Mouse (Mus musculus): ENCODE measurements around the gene Elf2. TPM values are rescaled to one million over a fixed set of nuclear protein-coding genes. Genes with fewer than 3 reads are reported as not detected.
"Not testable (repeated sequence)": the region's sequence is repeated elsewhere in the genome, so short reads cannot be mapped to it uniquely, and the experiment has no call there.

The Elf2 gene
- total and polyA plus RNA-seq, 3 experiments = 25.6 to 56.9 (median 55.7) TPM

DNA sequence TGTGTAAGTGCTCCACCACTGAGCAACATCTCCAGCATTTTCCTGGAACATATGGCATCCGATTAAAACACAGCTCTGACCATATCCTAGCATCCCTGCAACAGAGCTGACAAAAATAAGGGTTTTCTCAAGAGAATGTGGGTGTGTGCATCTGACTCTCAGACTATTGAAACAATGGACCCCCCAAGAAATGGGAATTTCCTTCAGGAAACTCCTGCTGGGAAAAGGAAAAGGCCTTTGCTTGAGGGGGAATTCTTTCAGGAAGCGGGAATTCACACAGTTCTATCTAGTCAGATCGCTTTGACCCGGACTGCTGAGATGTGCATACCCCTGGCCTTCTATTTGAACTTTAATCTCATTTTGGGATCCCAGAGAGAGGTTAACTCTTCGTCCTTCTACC, 116.9 kb downstream of the Elf2 start:
- TF ChIP-seq EP300 (IDR thresholded peaks at IDR 0.05; ENCODE audit: insufficient read depth, low read depth, low read length) (no peak), POLR2A (IDR thresholded peaks at IDR 0.05; ENCODE audit: insufficient read depth, low read depth, low read length) (no peak), CTCF (IDR thresholded peaks at IDR 0.05) (no peak)
- WGBS = 51% methylated on average over 5 of the region's 5 CpGs
- Histone ChIP-seq H3K4me3 (peak overlapping the region; percentile 57), H3K4me1 (ENCODE audit: control insufficient read depth, insufficient read depth, low read length) (peaks cover 1% of the 10 kb centered on the region), H3K9ac (ENCODE audit: low read depth, low read length) (no peak overlapping the region), H3K79me2 (replicated peaks; ENCODE audit: control insufficient read depth, insufficient read depth, low read length) (peaks cover 2% of the 10 kb centered on the region; the same call in 1 of the 2 replicates), H3K27ac (peak overlapping the region; percentile 100), H3K36me3 (ENCODE audit: control insufficient read depth, insufficient read depth, low read length) (no peaks in the 10 kb centered on the region; the same call in 1 of the 2 replicates), H3K27me3 (ENCODE audit: control insufficient read depth, insufficient read depth, low read length) (no peaks in the 10 kb centered on the region)
- intact Hi-C loops (cut with DNase I) = loop anchor here (1.0 to 5.0 kb wide), 2 partner anchors 26 to 66 kb away; no protein-coding TSS in a partner anchor
- no peak for DNase-seq

GRCm38 (mm10) chr3:51222834-51223460, 117.5 kb downstream of the Elf2 start:
- Histone ChIP-seq H3K27ac (peak overlapping the region; percentile 100), H3K27me3 (ENCODE audit: control insufficient read depth, insufficient read depth, low read length) (no peaks in the 10 kb centered on the region), H3K36me3 (ENCODE audit: control insufficient read depth, insufficient read depth, low read length) (no peaks in the 10 kb centered on the region; the same call in 1 of the 2 replicates), H3K79me2 (replicated peaks; ENCODE audit: control insufficient read depth, insufficient read depth, low read length) (peaks cover 2% of the 10 kb centered on the region; the same call in 1 of the 2 replicates), H3K9ac (ENCODE audit: low read depth, low read length) (no peak overlapping the region), H3K4me1 (ENCODE audit: control insufficient read depth, insufficient read depth, low read length) (peaks cover 1% of the 10 kb centered on the region), H3K4me3 (no peak overlapping the region)
- TF ChIP-seq CTCF (IDR thresholded peaks at IDR 0.05) (no peak), POLR2A (IDR thresholded peaks at IDR 0.05; ENCODE audit: insufficient read depth, low read depth, low read length) (no peak), EP300 (IDR thresholded peaks at IDR 0.05; ENCODE audit: insufficient read depth, low read depth, low read length) (no peak)
- intact Hi-C loops (cut with DNase I) = loop anchor here (1.0 to 5.0 kb wide), 2 partner anchors 26 to 66 kb away; no protein-coding TSS in a partner anchor
- DNase-seq = no peak
- WGBS = 58% methylated on average over 10 of the region's 10 CpGs

- Histone ChIP-seq H3K9ac (ENCODE audit: low read depth, low read length) (no peak overlapping the region), H3K4me1 (ENCODE audit: control insufficient read depth, insufficient read depth, low read length) (peaks cover 1% of the 10 kb centered on the region), H3K4me3 (no peak overlapping the region), H3K79me2 (replicated peaks; ENCODE audit: control insufficient read depth, insufficient read depth, low read length) (peaks cover 2% of the 10 kb centered on the region; the same call in 1 of the 2 replicates), H3K27ac (no peak overlapping the region; the same call in 1 of the 2 replicates), H3K27me3 (ENCODE audit: control insufficient read depth, insufficient read depth, low read length) (no peaks in the 10 kb centered on the region), H3K36me3 (ENCODE audit: control insufficient read depth, insufficient read depth, low read length) (no peaks in the 10 kb centered on the region; the same call in 1 of the 2 replicates)
- intact Hi-C loops (cut with DNase I) = loop anchor here (5.0 kb wide), 1 partner anchor 65 kb away; no protein-coding TSS in a partner anchor
- WGBS = 56% methylated on average over 6 of the region's 6 CpGs
- no peak for TF ChIP-seq POLR2A (IDR thresholded peaks at IDR 0.05; ENCODE audit: insufficient read depth, low read depth, low read length)
- TF ChIP-seq CTCF (IDR thresholded peaks at IDR 0.05) = no peak
- no peak for DNase-seq
Observed at GRCm38 (mm10) chr3:51222302-51222701, 118.2 kb downstream of the Elf2 start.

GRCm38 (mm10) chr3:51221847-51222246, 118.6 kb downstream of the Elf2 start:
- no peak for DNase-seq
- no peak for TF ChIP-seq POLR2A (IDR thresholded peaks at IDR 0.05; ENCODE audit: insufficient read depth, low read depth, low read length)
- TF ChIP-seq EP300 (IDR thresholded peaks at IDR 0.05; ENCODE audit: insufficient read depth, low read depth, low read length) = no peak
- TF ChIP-seq CTCF (IDR thresholded peaks at IDR 0.05) = no peak
- WGBS = 63% methylated on average over 8 of the region's 8 CpGs
- Histone ChIP-seq H3K27me3 (ENCODE audit: control insufficient read depth, insufficient read depth, low read length) (no peaks in the 10 kb centered on the region), H3K9ac (ENCODE audit: low read depth, low read length) (no peak overlapping the region), H3K36me3 (ENCODE audit: control insufficient read depth, insufficient read depth, low read length) (no peaks in the 10 kb centered on the region; the same call in 1 of the 2 replicates), H3K79me2 (replicated peaks; ENCODE audit: control insufficient read depth, insufficient read depth, low read length) (peaks cover 2% of the 10 kb centered on the region; the same call in 1 of the 2 replicates), H3K27ac (no peak overlapping the region), H3K4me1 (ENCODE audit: control insufficient read depth, insufficient read depth, low read length) (peaks cover 1% of the 10 kb centered on the region), H3K4me3 (no peak overlapping the region)
- intact Hi-C loops (cut with DNase I) = loop anchor here (5.0 kb wide), 1 partner anchor 65 kb away; no protein-coding TSS in a partner anchor

DNA sequence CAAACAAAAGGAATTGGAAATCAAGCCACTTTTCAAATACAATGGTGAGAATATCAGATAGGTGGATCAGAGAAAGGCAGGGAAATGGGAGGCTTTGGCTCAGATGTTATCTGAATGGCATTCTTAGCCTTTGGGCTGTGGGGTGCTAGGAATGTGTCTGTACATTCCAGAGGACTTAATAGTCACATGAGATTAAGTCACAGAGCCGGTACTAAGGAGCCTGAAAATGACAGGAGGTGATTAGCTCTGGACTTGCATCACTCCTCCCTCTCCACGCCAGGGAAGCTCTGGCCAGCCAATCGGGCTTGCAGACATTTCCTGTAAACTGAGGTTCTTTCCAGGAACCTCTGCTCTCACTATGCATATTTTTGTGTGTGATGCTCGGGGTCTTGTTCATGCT, 119.6 kb downstream of the Elf2 start:
- H3K79me2 ChIP-seq (replicated peaks; ENCODE audit: control insufficient read depth, insufficient read depth, low read length) = peaks cover 2% of the 10 kb centered on the region; the same call in 1 of the 2 replicates
- no peak overlapping the region for H3K27ac ChIP-seq
- H3K9ac ChIP-seq (ENCODE audit: low read depth, low read length) = no peak overlapping the region
- WGBS = 46% methylated on average over 4 of the region's 4 CpGs
- TF ChIP-seq POLR2A (IDR thresholded peaks at IDR 0.05; ENCODE audit: insufficient read depth, low read depth, low read length) (no peak), EP300 (IDR thresholded peaks at IDR 0.05; ENCODE audit: insufficient read depth, low read depth, low read length) (no peak), CTCF (IDR thresholded peaks at IDR 0.05) (no peak)
- peaks cover 1% of the 10 kb centered on the region for H3K4me1 ChIP-seq (ENCODE audit: control insufficient read depth, insufficient read depth, low read length)
- H3K27me3 ChIP-seq (ENCODE audit: control insufficient read depth, insufficient read depth, low read length) = no peaks in the 10 kb centered on the region
- intact Hi-C loops (cut with DNase I) = loop anchor here (5.0 kb wide), 1 partner anchor 64 kb away; no protein-coding TSS in a partner anchor
- no peaks in the 10 kb centered on the region for H3K36me3 ChIP-seq (ENCODE audit: control insufficient read depth, insufficient read depth, low read length)
- no peak for DNase-seq
- no peak overlapping the region for H3K4me3 ChIP-seq

DNA sequence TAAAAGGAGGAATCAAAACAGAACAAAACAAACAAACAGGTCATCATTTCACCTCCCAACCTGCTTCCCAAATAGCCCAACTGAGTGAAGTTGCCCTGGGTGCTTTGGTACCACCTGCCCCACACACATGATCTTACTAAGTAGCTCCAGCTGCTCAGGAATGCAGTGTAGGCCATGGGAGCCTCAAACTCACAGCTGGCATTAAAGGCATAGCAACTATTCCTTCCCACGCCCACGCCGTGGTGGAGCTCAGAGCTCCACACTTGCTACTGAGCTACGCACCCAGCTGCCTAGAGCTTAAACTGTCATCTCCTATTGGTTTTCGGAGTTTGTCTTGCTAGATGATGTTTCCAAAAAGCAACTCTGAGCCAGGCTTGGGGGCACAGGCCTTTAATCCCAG, 121.2 kb downstream of the Elf2 start:
- intact Hi-C loops (cut with DNase I) = no loop called here
- TF ChIP-seq CTCF (IDR thresholded peaks at IDR 0.05) = no peak
- no peak for TF ChIP-seq EP300 (IDR thresholded peaks at IDR 0.05; ENCODE audit: insufficient read depth, low read depth, low read length)
- no peak for TF ChIP-seq POLR2A (IDR thresholded peaks at IDR 0.05; ENCODE audit: insufficient read depth, low read depth, low read length)
- Histone ChIP-seq H3K4me1 (ENCODE audit: control insufficient read depth, insufficient read depth, low read length) (peaks cover 1% of the 10 kb centered on the region), H3K27ac (no peak overlapping the region), H3K79me2 (replicated peaks; ENCODE audit: control insufficient read depth, insufficient read depth, low read length) (no peaks in the 10 kb centered on the region), H3K27me3 (ENCODE audit: control insufficient read depth, insufficient read depth, low read length) (no peaks in the 10 kb centered on the region), H3K4me3 (no peak overlapping the region), H3K36me3 (ENCODE audit: control insufficient read depth, insufficient read depth, low read length) (no peaks in the 10 kb centered on the region), H3K9ac (ENCODE audit: low read depth, low read length) (no peak overlapping the region)
- WGBS = 97% methylated on average over 5 of the region's 5 CpGs
- DNase-seq = no peak

GRCm38 (mm10) chr3:51218385-51218784, 122.1 kb downstream of the Elf2 start:
- intact Hi-C loops (cut with DNase I); H3K9ac ChIP-seq (ENCODE audit: low read depth, low read length); H3K36me3 ChIP-seq (ENCODE audit: control insufficient read depth, insufficient read depth, low read length); H3K4me1 ChIP-seq (ENCODE audit: control insufficient read depth, insufficient read depth, low read length); H3K27ac ChIP-seq; H3K4me3 ChIP-seq; DNase-seq; H3K79me2 ChIP-seq (replicated peaks; ENCODE audit: control insufficient read depth, insufficient read depth, low read length); H3K27me3 ChIP-seq (ENCODE audit: control insufficient read depth, insufficient read depth, low read length): not testable (repeated sequence)
- 94% methylated on average over 6 of the region's 6 CpGs for WGBS

- H3K4me3 ChIP-seq; H3K27ac ChIP-seq; H3K4me1 ChIP-seq (ENCODE audit: control insufficient read depth, insufficient read depth, low read length); H3K79me2 ChIP-seq (replicated peaks; ENCODE audit: control insufficient read depth, insufficient read depth, low read length); intact Hi-C loops (cut with DNase I); H3K27me3 ChIP-seq (ENCODE audit: control insufficient read depth, insufficient read depth, low read length); DNase-seq; H3K36me3 ChIP-seq (ENCODE audit: control insufficient read depth, insufficient read depth, low read length); H3K9ac ChIP-seq (ENCODE audit: low read depth, low read length): not testable (repeated sequence)
- 86% methylated on average over 7 of the region's 10 CpGs for whole genome bisulfite sequencing
Observed at GRCm38 (mm10) chr3:51216351-51216750, 124.1 kb downstream of the Elf2 start.

Data from heart, adult 2 months (tissue).